Mouse (Mus musculus) spleen, adult 2 months (tissue): Measurements from ENCODE around the gene Rad51d. TPM values are rescaled to one million over a fixed set of nuclear protein-coding genes. Genes with fewer than 3 reads are reported as not detected.

Experiments
- DNase-seq, 2 experiments: peaks; one replicate each; pipeline versions ENCODE4 v3.0.0 to v3.0.0-alpha.2; 2012 to 2021; ENCODE audit warnings: low spot score in 2 of 2, low read depth in 1 of 2
- H3K27ac ChIP-seq: fragments of 200-500 bp; 2 replicates; pipeline ENCODE4 v1.5.1; 2012; ENCODE audit warnings: low read length, inconsistent platforms; ENCODE audit not compliant: insufficient read depth
- H3K27me3 ChIP-seq: fragments of 200-500 bp; 2 replicates; pipeline ENCODE4 v1.6.1; 2012; ENCODE audit warnings: mild to moderate bottlenecking, moderate library complexity, low read length, inconsistent platforms; ENCODE audit not compliant: control insufficient read depth, insufficient read depth
- H3K36me3 ChIP-seq: fragments of 200-500 bp; 2 replicates; pipeline ENCODE4 v1.6.1; 2012; ENCODE audit warnings: mild to moderate bottlenecking, low read length, inconsistent platforms; ENCODE audit not compliant: control insufficient read depth, insufficient read depth
- H3K4me1 ChIP-seq: fragments of 200-500 bp; 2 replicates; pipeline ENCODE4 v1.6.1; 2011; ENCODE audit warnings: inconsistent platforms; ENCODE audit not compliant: control insufficient read depth, insufficient read depth, insufficient read length
- H3K4me3 ChIP-seq: fragments of 200-500 bp; 2 replicates; pipeline ENCODE4 v1.5.1; 2011; ENCODE audit warnings: mild to moderate bottlenecking, inconsistent platforms; ENCODE audit not compliant: insufficient read depth, insufficient read length; ENCODE audit errors: extremely low read depth
- CTCF ChIP-seq: fragments of 200-500 bp; IDR thresholded peaks from 2 replicates; pipeline ENCODE4 v1.5.1; 2011; ENCODE audit warnings: mild to moderate bottlenecking, inconsistent platforms; ENCODE audit not compliant: insufficient read depth, insufficient read length, insufficient replicate concordance; ENCODE audit errors: extremely low read depth
- POLR2A ChIP-seq: fragments of 200-500 bp; IDR thresholded peaks from 2 replicates; pipeline ENCODE4 v1.6.1; 2011; ENCODE audit warnings: low read depth, low read length, inconsistent platforms
- WGBS: fragments of 180-500 bp; shearing (Covaris S2); methylation state at CpG from one replicate; pipeline ENCODE4 v1.1.7; 2018; 5-methylcytosine and 5-hydroxymethylcytosine counted together
- polyA plus RNA-seq: library from polyadenylated mRNA; depleted of rRNA; stranded (reverse); fragments of >200 nt; gene quantifications from 2 replicates; pipeline ENCODE4 v1.2.3, GENCODE M21; 2012

Rad51d gene
- polyA plus RNA-seq, 1 experiment = 10.9 TPM

DNA sequence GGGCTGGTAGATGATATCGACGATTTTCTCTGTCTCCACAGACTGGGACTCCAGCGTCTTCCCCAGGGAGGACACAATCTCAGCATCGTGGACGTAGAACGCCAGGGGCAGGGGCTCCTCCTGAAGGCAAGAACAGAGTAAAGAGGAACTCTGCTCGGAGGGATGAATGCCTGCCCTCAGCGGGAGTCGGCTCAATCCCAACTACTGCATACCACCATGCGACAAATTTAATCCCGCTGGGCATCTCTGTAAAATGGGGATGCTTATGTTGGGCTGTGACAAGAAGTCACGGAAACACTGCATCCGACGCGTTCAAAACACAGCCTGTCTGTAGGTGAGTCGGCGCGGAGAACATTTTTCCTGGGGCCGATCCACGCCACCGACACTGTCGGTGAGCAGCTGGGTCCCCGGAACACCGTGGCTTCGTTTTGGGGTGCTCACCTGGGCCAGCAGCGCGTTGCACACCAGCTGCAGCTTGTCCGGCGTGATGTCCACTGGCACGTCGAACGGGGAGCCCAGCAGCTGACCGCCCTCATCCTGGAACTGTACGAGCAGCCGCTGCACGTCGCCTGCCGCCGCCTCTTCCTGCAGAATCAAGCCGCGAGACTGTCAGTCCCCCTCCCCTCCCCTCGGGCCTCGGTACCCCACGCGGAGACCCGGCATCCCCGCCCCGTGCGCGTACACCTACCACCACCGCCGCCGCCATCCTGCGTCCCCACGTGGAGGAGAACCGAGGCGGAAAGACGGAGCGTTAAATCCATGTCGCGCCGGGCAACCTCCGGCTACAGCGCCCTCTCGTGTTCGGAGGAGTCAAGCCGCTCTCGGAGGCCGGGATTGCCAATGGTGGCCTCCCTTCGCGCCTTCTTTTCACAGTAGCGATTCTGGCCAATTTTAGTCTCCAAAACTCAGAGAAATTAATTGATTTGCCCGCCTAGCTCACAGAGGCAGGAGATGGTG is 17.5 kb upstream of the Rad51d start, which contains the start of gene Nle1:
Gene Nle1 (minus strand): TSS at position 761 of the 957 bp plus-strand sequence.
- H3K36me3 ChIP-seq = peaks cover 23% of the 10 kb centered on the region
- 1% methylated on average over 72 of the region's 73 CpGs for WGBS
- no peaks in the 10 kb centered on the region for H3K27me3 ChIP-seq
- TF ChIP-seq CTCF = peak; percentile 96
- TF ChIP-seq POLR2A = peak; percentile 30; the same call in 1 of the 2 replicates
- peak within 1 kb of the TSS; percentile 85 for H3K4me3 ChIP-seq
- H3K27ac ChIP-seq = no peak within 1 kb of the TSS; the same call in 1 of the 2 replicates
- peak; percentile 71 to 91 for DNase-seq
- H3K4me1 ChIP-seq = peaks cover 3% of the 10 kb centered on the region; the same call in 1 of the 2 replicates

DNA sequence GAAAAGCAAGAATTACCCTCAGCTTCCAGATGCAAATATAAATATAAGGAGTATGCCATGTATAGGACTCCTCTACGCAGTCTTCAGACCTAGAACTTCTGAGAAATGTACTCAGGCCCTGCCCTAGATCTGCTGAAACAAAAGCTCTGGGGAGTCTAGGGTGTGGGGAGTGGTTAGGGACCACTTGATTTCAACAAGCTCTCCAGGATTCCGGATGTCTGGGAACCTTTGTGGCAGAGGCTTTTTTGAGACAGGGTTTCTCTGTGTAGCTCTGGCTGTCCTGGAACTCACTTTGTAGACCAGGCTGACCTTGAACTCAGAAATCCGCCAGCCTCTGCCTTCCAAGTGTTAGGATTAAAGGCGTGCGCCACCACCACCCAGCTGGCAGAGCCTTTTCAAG is 15.4 kb upstream of the Rad51d start:
- Histone ChIP-seq H3K4me3 (no peak overlapping the region), H3K27ac (no peak overlapping the region), H3K36me3 (peaks cover 40% of the 10 kb centered on the region), H3K4me1 (peaks cover 3% of the 10 kb centered on the region; the same call in 1 of the 2 replicates), H3K27me3 (no peaks in the 10 kb centered on the region)
- TF ChIP-seq CTCF (no peak), POLR2A (no peak)
- no peak for DNase-seq
- WGBS = 91% methylated on average over 5 of the region's 5 CpGs

DNA sequence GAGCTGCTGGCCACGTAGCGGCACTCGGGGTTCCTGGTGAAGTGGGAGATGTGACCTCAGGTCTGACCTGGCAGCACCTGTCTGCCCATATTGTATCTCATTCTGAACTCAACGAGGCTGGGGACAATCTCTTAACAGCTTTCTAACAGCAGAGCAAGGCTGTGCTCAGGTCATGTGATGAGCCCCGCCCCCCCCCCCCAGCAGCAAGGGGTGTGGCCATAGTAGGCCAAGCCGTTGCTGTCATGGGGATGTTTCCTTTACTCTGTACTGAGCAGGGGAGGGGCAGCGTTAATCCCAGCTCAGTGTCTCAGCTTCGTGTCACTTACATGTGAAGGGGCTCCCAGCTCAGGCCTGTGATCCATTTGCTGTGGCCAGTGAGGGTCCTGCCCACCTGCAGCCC is 14.5 kb upstream of the Rad51d start:
- peaks cover 44% of the 10 kb centered on the region for H3K36me3 ChIP-seq
- TF ChIP-seq CTCF (no peak), POLR2A (no peak)
- DNase-seq = no peak
- H3K4me3 ChIP-seq = no peak overlapping the region
- no peak overlapping the region for H3K27ac ChIP-seq
- peaks cover 3% of the 10 kb centered on the region; the same call in 1 of the 2 replicates for H3K4me1 ChIP-seq
- no peaks in the 10 kb centered on the region for H3K27me3 ChIP-seq
- 73% methylated on average over 7 of the region's 8 CpGs for WGBS

DNA sequence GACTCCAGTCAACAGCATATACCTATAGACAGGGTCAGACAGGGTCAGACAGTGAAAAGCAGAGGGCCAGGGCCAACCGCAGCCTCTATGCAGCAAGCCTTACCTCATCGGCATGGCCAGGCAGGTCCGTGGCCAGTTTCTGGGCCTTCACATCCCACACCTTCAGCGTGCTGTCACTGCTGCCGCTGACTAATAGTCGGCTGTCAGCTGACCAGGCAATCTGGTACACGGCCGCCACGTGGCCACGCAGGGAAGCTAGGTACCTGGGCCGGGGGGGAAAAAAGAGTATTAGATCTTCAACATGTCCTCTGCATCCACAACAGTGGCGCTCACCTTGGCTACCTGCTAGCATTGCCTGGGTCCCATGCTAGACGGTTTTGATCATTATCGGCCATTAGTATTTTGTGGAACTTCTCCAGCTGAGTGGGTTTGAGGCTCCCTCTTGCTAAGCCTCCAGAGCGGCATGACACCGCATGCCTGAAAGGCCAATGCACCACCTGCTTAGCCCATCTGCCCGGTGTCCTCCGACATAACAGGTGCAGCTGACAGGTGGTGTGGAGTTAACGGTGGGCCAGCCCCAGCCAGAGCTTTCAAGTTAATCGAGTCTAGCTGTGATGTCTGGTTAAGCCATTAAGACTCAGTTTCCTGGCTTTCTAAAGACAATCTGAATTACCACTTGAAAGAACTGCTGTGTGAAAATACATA is 11.3 kb upstream of the Rad51d start:
- Histone ChIP-seq H3K36me3 (peaks cover 44% of the 10 kb centered on the region), H3K4me3 (no peak overlapping the region), H3K4me1 (no peaks in the 10 kb centered on the region), H3K27ac (no peak overlapping the region), H3K27me3 (no peaks in the 10 kb centered on the region)
- WGBS = 94% methylated on average over 20 of the region's 20 CpGs
- no peak for DNase-seq
- TF ChIP-seq POLR2A = no peak
- TF ChIP-seq CTCF = no peak

DNA sequence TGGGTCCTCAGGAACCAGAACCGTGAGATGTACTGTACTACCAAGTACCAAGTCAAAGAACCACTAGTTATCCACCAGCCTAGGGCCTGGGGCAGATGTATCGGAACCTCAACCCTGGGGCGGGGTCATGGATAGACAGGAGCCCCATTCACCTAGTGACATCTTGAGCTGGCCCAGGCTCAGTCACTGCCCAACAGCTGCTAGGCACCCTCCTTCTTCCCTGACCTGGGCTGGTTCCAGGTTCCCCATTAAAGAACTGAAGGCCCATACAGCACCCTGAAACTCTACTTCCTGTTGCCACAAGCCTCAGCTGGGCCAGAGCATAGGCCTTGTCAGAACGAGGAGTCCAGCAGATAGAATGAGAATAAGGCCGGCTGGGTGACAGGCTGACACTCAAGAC is 9.3 kb upstream of the Rad51d start:
- WGBS = 87% methylated on average over 5 of the region's 5 CpGs
- H3K36me3 ChIP-seq = peaks cover 32% of the 10 kb centered on the region
- no peak for DNase-seq
- H3K4me3 ChIP-seq = no peak overlapping the region
- H3K27ac ChIP-seq = no peak overlapping the region
- no peaks in the 10 kb centered on the region for H3K4me1 ChIP-seq
- H3K27me3 ChIP-seq = no peaks in the 10 kb centered on the region
- TF ChIP-seq CTCF (no peak), POLR2A (no peak)

DNA sequence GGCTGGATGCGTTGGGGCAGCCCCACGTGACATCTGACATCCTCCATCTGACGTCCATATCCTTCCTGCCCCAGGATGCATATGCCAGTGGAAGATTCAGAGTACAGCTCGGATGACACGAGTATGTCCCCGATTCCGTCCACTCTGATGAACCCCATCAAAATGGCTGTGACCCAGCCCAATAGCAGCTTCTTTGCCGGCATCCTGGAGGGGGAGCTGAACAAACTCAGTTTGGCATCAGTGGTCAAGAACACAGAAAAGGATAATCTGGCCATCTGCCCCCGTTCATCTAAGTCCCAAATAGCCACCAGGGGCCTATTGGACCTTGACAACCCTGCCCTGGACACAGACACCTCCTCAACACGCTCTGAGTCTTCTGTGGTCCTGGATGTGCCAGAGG is 7.1 kb upstream of the Rad51d start:
- no peaks in the 10 kb centered on the region for H3K27me3 ChIP-seq
- no peaks in the 10 kb centered on the region for H3K4me1 ChIP-seq
- WGBS = 84% methylated on average over 10 of the region's 10 CpGs
- peaks cover 16% of the 10 kb centered on the region for H3K36me3 ChIP-seq
- TF ChIP-seq POLR2A = no peak
- no peak for TF ChIP-seq CTCF
- no peak overlapping the region for H3K27ac ChIP-seq
- no peak overlapping the region for H3K4me3 ChIP-seq
- DNase-seq = no peak
